Mouse (Mus musculus): ENCODE results near the gene Grik3. TPM values are rescaled to one million over a fixed set of nuclear protein-coding genes. Genes with fewer than 3 reads are reported as not detected.

Gene Grik3
- polyA plus RNA-seq (2012; rRNA removed), result 0.05 and 0.53 TPM in 2 replicates

GRCm38 (mm10) chr4:125490661-125491504 lies at the start of gene Grik3:
Gene Grik3 (plus strand): TSS chr4:125490700.
- DNase-seq (ENCODE audit: low read depth), result no peak

- no peak for DNase-seq (ENCODE audit: low read depth)
These were observed 48.7 kb upstream of the Grik3 start for GRCm38 (mm10) chr4:125441821-125442220.

DNA sequence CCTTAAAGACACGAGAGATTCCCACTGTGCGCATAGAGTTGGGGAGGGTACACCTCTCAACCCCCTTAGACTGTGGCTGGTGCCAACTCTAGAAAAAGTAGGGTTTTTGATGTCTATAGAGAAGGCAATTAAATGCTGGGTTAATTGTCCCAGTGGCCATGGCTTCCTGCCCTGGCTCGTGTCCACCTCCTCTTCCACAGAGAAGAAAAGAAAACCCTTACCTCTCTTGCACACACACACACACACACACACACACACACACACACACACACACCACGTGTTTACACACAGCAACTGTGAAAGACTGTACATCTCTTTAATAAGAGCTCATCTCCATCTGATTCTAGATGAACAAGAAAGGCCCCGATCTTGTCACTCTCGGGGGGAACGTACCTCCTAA lies 46.1 kb upstream of the Grik3 start:
- no peak for DNase-seq (ENCODE audit: low read depth)

GRCm38 (mm10) chr4:125450602-125451321 lies 39.7 kb upstream of the Grik3 start:
- no peak for DNase-seq (ENCODE audit: low read depth)

- DNase-seq (ENCODE audit: low read depth), result no peak
These were observed 38.7 kb upstream of the Grik3 start for GRCm38 (mm10) chr4:125451821-125452220.

DNA sequence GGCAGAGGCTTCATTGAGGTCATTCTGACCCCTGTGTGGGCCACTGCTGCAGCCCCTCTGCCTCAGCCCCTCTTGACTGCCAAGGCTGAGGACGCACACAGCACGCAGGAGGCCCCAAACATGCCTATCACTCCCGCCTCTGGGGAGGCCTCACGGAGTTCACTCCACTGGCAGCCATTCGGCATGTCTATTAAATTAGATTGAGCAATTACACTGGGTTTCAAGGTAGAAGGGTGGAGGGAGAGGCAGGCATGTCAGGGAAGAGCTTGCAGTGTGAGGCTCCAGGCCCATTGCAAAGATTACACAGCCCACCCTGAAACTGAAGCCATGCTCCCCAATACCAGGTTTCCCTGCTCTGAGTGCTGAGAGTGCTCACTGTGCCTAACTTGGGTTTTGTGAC lies 34.0 kb upstream of the Grik3 start:
- no peak for DNase-seq (ENCODE audit: low read depth)

DNA sequence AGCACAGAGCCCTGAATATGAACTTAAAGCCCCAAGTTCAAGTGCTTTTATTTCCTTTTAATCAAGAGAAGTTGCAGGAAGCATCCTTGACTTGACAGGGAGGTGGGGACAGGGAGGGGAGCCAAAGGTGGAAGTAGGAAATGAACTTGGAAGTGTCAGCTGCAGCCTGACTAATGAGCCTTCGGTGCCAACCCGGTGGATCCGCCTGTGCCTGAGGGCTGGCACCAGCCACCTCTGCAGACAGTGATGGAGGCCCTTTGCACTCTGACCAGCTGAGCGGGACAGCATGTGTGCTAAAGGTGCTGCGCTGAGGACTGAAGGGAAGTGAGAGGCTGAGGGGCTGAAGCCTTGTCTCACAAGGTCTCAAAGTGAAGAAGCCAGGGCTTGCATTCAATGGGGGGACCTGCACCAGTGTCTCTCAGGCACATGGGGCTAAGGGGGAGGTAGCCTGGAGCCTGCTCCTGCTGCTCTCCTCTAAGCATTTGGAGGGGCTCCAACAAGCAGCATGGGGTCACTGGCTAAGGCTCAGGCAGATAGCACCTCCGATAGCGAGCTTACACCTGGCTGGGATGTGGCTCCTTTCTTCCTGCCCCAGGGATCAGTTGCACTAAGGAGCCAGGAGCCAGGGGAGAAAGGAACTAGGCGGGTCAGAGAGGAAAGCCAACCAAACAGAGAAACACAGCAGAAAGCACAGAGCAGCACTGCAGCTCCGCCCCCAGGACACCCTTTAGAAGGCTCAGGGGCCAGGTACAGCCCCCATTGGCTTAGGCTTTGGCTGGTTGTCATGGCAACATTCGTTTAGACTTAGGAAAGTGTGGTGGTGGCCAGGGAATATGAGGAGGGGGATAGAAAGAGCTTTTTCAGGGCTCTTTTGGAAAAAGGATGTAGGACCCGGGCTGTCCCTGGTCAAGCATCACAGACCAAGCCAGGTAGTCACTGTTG lies 33.1 kb upstream of the Grik3 start:
- DNase-seq (ENCODE audit: low read depth), result no peak

DNA sequence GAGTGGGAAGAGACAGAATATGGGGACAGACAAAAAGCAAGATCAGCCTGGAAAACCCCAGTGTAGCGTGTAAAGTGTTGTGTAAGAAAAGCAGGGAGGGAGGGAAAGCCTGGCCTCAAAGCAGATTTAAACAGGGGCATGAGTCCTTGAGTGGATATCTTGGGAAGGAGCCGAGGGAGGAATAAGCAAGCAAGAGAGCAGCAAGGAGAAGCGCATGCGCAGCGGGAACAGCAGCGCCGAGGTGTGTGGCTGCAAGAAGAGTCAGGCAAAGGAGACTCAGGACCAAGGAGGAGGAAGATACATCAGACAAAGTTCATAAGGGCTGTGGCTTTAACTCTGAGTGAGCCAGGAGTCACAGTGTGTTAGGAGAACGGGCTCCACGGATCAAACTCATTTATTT lies 30.7 kb upstream of the Grik3 start:
- DNase-seq (ENCODE audit: low read depth), result no peak

DNA sequence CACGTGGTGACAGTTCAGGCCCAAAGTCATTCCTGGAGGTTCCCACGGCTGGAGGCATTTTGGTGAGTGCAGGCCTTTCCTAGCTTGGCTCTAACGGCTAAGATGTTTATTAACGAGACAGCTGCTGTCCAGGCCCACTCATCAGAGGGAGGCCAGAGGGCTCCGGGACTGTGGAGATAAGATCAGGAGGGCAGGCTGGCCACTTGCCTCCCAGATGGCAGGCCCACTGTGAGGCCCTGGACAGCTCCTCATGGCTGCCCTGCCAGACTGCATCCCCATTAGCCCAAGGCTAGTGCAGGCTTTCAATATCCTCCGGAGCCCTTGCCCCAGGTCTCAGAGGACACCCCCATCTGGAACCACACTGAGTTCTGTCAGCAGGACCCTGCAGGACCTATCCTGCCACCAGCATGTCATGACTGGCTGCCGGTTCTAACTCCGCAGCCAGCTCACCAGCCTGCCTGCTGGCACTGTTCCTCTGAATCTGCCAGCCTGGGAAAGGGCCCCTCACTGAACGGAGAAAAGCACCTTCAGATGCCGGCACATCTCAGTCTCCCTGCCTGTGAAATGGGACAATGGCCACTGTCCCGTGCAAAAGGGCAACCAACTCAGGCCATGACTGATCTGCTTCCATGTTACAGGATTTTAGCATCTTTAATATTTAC lies 20.7 kb upstream of the Grik3 start:
- DNase-seq (ENCODE audit: low read depth), result no peak

- DNase-seq (ENCODE audit: low read depth), result no peak
These were observed 15.6 kb upstream of the Grik3 start for GRCm38 (mm10) chr4:125474903-125475302.

DNA sequence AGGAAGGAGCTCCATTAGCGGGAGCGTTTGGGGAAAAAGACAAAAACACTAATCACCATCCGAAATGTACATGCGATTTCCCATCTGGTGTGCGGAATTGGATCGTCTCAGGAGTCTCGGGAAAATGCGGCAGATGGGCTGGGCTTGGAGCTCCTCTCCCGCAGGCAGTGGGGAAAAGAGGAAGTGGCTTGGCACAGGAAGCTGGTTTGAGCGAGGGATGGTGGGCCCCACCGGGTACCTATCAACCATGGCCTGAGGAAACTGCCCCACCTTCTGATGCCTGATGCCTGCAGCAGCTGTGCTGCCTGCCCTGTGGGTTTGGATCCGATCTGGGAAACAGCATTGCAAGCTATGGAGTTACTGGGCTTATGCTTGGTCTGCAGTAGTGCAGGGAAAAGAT lies 12.4 kb upstream of the Grik3 start:
- DNase-seq (ENCODE audit: low read depth), result no peak

- no peak for DNase-seq (ENCODE audit: low read depth)
These were observed 9.2 kb upstream of the Grik3 start for GRCm38 (mm10) chr4:125481256-125481655.

DNA sequence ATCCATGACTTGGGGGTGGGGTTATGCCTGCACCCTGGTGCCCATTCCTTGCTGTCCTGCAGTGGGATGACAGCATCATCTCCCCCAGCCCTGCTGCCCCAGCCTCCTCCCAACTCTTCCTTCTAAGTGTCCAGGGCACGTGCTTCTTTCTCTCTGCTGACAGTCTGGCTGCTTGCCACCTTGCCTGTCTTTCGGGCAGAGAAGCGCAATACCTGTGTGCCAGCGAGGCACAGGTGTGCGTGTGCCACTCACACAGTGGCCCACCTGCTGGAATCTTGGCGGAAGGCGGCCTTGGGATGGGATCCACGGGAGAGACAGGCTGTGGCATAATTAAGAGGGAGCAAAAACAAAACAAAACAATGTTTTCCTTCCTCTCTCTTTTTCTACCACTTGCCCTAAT lies 6.4 kb upstream of the Grik3 start:
- no peak for DNase-seq (ENCODE audit: low read depth)

GRCm38 (mm10) chr4:125485416-125486239 lies 4.9 kb upstream of the Grik3 start:
- DNase-seq (ENCODE audit: low read depth), result no peak

GRCm38 (mm10) chr4:125486616-125487015 lies 3.9 kb upstream of the Grik3 start:
- DNase-seq (ENCODE audit: low read depth), result no peak

- DNase-seq (ENCODE audit: low read depth), result no peak
These were observed 3.5 kb upstream of the Grik3 start for GRCm38 (mm10) chr4:125487031-125487430.

DNA sequence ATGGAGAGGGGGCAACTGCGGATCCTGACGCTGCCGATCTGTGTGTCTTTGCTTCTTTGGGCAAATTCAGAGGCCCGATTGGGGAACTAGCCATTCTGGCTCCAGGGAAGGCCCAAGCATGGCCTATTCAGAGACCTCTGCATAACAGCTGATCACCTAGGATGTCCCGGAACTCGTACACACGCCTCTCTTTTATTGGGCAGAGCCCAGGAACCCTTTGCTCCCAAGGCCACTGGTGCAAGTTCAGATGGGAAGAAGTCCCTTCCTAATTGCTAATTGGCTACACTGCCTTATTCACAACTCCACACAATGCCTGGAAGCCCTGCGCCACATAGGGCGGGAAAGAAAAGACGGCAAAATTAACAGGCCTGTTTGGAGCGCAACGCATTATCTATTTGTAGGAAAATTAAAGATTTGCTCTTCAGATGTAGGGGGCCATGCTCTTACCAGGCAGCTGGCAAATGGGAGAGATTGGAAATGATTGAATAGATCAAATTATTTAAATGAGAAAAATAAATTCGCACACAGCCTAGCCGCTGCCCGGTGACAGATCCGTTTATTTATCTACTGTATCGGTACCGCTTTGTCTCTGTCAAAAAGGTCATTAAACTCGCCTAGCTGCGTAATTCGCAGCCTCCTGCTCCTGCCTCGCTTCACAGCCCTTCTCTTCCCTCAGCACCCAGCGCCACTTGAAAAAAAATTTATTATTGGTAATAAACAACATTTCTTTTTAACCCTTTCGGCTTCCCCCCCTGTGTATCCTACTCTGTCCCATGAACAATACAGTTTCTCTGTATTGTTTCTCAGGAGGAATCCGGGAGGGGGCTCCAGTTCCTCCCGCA lies 1.5 kb upstream of the Grik3 start:
- DNase-seq (ENCODE audit: low read depth), result no peak

DNA sequence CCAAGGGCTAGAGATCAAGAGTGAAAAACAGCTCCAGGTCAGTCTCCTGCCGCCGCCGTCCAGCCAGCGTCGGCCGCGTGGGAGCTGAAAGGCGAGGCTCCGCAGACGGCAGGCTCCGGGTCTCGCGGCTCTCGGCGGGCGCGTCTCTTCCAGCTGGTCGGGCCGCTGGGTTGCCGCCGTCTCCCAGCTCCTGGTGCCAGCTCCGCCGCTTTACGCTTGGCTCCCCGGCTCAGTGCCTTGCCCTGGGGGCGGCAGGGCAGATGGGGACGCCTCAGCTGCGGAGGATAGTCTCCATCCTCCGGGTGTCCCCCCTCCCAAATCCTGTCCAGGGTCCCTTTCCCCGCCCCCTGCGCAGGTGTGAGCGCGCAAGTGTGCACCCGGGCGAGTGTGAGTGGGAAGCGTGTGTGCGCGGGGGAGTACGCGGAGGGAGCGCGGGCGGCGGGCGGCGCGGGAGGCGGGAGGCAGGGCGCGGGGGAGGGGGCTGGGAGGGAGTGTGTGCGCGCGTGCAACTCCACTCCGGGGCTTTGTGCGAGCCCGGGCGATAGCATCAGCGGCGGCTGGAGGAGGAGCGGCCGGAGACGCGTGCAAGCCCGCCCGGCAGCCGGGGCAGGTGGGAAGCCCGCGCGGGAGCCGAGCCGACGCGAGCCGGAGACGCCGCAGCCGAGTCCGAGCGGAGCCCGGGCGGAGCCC lies 454 bp upstream of the Grik3 start:
- no peak for DNase-seq (ENCODE audit: low read depth)

GRCm38 (mm10) chr4:125491505-125492121 lies 1.1 kb downstream of the Grik3 start:
- no peak for DNase-seq (ENCODE audit: low read depth)

Measured in gonadal fat pad, adult 2 months (tissue).